Mouse (Mus musculus) kidney, postnatal 4 days (tissue): ENCODE results near the gene F12.

Experiments
- DNase-seq, 2 experiments: peaks; one replicate each; pipeline ENCODE4 v3.0.0; 2021; ENCODE audit warnings: mixed read lengths in 2 of 2

Gene F12

DNA sequence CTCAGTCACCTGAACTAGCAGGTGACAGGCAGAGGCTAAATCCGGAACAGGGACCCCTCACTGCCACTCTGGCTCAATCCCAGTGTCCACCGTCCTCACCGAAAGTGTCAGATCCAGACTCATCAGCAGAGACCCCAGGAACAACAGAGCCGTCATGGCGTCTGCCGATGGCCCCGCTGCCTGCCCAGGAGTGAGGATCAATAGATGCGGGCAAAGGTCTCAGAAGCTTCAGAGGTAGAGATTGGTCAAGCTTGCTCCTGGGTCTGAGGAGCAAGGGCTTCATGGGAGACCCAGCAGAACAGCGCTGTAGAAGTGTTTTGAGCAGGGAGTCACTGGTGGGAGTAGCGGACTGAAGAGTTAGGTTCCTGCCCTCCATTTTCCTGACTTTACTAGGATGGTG, at the start of gene F12:
Gene F12, minus strand, starts transcription at position 181 of the 400 bp plus-strand sequence.
- DNase-seq: no peak

- DNase-seq: no peak
Observed at GRCm38 (mm10) chr13:55476256-55476655, 49.7 kb upstream of the F12 start.

GRCm38 (mm10) chr13:55475750-55476149, 49.2 kb upstream of the F12 start:
- DNase-seq: no peak

GRCm38 (mm10) chr13:55474621-55475069, 48.1 kb upstream of the F12 start:
- DNase-seq: no peak

DNA sequence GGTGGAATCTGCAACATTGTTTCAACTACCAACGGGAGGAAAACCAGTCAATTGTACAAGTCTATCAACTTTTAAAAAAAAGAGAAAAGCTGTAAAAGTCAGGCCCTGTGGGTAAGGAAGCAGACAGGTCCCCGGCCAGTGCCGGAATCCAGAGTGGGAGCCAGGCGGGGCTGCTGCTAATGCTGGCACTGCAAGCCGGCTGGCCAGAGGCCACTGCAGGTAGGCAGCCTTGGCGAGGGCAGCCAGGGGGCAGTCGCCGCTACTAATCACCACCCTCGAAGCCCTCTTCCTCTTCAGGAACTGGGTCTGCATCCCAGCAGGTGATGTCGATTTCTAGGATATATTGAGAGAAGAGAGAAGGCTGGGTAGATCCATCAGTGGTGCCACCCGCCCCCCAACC, 47.4 kb upstream of the F12 start:
- DNase-seq: no peak

DNA sequence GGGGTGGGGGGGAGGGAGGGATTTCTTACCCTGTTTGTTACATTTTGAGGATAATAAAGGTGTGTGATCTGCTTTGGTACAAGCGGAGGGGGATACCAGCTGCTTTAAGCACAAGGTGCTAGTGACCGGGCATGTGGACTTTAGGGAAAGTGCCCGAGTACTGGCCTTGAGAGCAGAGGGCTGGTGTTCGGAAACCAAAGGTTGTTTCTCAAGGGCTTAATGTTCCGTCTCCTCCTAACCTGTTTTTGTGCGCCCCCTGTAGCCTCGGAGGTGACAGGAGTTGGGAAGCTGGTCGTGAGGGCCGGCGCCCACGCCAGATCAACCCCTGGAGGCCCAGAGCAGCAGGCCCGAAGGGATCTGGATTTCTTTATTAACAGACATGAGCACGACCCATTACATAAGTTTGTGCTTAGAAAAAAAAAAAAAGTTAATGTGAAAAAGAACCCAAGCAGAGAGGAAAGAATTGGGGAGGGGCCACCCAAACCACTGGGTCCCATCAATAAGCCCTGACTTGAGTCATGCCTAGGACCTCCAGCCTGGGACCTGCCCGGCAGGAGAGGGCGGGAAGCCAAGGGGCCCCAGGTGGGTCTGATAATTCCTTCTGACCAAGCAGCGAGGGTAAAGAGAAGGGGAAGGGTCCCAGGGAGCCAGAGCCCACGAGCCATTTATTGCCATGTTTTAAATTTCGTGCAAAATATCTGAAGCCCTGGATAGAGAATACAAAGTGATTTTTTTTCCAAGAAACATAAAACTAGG, 46.7 kb upstream of the F12 start:
- peak; percentile 59 to 68 for DNase-seq

GRCm38 (mm10) chr13:55472132-55473022, 45.8 kb upstream of the F12 start:
- peak; percentile 76 to 83 for DNase-seq

- DNase-seq: no peak
Observed at GRCm38 (mm10) chr13:55471819-55472131, 45.2 kb upstream of the F12 start.

DNA sequence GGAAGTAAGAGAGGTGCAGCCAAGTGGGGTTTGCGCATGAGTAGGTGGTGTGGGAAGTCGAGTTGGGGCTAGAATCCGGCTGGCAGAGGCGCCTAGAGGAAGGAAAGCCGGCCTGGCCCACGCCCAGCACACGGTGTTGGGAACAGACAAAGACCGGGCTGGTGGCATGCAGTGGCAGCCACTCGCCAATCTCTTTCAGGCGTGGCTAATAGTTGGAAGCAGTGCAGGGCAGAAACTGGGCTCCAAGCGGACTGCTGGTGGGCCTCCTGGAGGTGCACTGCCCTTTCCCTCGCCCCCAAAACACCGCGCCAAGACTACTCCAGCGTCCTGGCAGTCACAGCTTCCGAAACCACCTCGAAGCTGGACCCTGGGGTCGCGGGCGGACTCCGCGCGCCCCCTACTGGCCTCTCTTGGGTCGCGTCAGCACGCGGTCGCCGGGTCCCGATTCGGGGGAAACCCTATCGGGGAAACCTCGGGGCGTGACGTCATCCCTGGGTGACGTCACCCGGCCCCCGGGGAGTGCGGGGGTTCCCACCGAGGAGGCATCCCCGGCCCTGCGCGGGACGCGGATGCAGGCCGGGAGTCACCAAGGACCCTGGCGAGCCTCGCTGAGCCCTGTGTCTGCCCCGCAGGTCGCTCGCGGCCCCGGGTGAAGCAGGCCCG, 44.7 kb upstream of the F12 start:
- DNase-seq: peak; percentile 90 to 93

GRCm38 (mm10) chr13:55470372-55470771, 43.8 kb upstream of the F12 start:
- DNase-seq: no peak

GRCm38 (mm10) chr13:55468851-55469560, 42.4 kb upstream of the F12 start:
- peak; percentile 75 to 82 for DNase-seq

DNA sequence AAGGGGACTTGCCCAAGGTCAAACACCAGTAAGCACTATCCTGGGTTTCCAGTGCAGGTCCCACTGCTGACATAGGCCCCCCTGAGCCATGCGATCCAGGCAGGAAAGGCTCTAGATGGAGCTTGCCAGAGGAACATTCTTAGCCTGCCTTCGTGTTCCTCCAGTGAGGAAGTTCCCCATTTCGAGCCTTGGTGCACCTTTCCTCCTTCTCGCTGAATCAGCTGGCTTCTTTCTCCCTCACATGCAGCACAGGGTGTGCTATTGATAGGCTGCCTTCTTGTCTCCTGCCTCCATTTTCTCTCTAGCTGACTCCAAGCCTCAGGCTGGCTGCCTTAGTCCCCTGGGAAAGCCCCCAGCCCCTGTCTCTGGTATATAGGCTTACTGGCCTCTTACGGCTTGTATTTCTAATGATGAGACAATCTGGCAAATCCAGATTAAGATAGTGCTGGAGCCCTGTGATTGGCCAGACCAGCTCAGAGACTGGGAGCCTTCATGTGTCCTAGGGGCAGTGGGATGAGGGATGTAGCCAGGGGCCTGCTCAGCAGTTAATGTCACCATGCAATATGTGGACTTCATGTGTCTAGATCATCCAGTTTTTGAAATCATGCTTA, 39.3 kb upstream of the F12 start:
- no peak for DNase-seq

DNA sequence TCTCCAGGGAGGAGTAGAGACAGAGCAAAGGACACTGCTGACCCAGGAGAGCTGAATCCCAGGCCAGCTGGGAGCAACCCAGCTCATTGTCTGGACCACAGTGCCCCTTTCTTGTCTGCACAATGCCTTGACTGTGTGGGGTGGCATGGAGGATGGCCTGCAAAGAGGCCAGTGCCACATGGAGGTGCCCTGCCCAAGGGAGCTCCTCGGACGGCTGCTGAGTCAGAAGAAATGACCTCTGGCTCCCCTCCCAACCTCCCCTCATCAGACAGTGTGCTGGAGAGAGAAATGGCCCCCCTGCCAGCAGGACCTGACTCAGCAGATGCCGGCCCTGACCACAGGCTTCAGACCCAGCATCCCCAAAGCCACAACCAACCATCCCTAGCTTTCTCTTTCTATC, 38.6 kb upstream of the F12 start:
- no peak for DNase-seq

- DNase-seq: peak; percentile 68 to 78
Observed at GRCm38 (mm10) chr13:55464027-55464884, 37.7 kb upstream of the F12 start, which contains the start of gene Prr7. Prr7 (plus strand) TSS chr13:55464267.

GRCm38 (mm10) chr13:55463399-55464026, 36.9 kb upstream of the F12 start:
- no peak for DNase-seq

DNA sequence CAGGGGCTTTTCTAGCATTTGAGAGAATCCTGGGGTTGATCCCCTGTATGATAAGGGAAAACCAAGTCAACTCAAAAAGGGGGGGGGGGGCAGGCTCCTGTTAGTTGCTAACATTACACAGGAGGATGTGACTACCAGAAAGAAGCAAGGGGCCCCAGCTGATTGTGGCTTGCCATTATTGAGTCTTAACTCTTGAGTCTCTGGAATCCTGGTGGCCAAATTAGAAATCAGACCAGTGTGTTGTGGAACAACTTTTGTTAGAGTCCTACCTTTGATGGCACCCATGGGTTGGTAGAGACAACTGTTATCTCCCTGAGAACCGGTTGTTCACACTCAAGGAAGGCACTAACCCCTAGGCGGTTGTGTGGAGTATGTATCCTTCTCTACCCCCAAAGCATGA, 36.4 kb upstream of the F12 start:
- no peak for DNase-seq

- peak in 1 of 2 experiments; percentile 32 for DNase-seq
Observed at GRCm38 (mm10) chr13:55451785-55452549, 25.4 kb upstream of the F12 start.

DNA sequence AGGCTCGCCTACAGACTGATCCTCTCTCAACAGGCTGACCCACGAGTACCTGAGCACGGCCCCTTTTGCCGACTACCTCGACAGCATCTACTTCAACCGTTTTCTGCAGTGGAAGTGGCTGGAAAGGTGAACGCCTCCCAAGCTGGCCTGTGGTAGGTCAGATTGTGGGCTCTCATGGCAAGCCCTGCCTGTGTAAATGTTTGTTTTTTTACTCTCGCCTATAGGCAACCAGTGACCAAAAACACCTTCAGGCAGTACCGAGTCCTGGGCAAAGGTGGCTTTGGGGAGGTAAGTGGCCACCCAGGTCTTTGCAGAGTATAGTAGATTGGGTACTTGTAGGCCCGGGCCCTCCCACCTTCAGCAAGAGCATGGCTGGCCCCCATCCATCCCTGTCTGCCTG, 24.7 kb upstream of the F12 start:
- no peak for DNase-seq

GRCm38 (mm10) chr13:55450511-55450980, 24.0 kb upstream of the F12 start:
- no peak for DNase-seq
